Mouse (Mus musculus) liver, adult (tissue): ENCODE measurements at regions not wholly inside any gene's neighbourhood (a gene's known extent, or its start where the extent isn't known, plus 50 kb on each side); places are given as distances from the start of the nearest gene placed in this dataset.

ENCODE experiments used
- GATA4 ChIP-seq: IDR thresholded peaks from 2 replicates; pipeline ENCODE4 v1.6.1; 2014; ENCODE audit warnings: mild to moderate bottlenecking, low read length; ENCODE audit not compliant: insufficient replicate concordance

DNA sequence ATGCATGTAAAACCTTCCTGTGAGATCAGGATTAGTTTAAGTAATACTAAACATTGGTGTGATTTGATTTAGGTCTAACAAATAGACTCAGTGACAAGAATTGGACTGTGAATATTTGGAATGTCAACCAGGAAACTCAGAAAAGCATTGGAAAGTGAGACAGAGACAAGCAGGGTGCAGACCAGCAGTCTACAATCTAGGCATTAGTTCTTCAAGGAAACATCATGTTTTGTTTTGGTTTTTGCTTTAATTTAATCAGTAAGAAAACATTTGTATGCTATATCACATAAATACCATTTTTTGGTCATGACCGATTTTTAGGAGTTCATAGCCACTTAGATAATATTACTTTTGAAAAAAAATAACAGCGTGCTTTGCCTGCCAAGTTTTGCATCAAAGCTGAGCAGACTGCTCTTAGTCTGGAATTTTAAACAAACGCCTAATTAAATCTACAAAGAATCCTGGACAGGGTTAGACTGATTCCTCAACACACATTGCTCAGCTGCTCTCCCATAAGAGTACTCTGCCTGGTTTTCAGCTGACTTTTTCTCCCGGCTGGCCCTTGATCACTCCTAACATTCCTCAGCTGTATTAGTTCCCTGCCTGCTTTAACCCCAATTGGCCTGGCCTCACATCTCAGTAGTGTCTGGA is 396.5 kb upstream of the Kcnh7 start:
- TF ChIP-seq GATA4: peak; percentile 22; the same call in 1 of the 2 replicates

DNA sequence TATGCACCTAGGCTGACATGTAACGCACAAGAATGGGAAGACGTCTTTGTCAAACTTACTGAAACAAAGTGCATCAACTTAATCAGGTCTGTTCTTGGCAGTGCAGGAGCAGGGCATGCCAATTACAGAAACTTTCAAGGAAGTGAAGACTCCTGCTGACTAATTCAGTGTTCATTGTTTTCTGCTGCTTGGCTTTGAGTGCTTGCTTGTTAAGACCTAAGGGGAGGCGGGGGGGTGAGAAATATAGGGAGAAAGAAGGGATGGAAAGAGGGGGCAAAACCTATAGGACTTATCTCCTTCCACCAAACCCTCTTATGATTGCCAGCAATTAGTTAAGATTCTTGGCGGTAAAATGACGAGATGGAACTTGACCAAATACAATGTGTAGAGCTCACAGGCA is 391.1 kb upstream of the Kcnh7 start:
- TF ChIP-seq GATA4: no peak

GRCm38 (mm10) chr2:63574008-63574703 is 390.1 kb upstream of the Kcnh7 start:
- no peak for TF ChIP-seq GATA4

GRCm38 (mm10) chr2:63573015-63573807 is 389.1 kb upstream of the Kcnh7 start:
- no peak for TF ChIP-seq GATA4

DNA sequence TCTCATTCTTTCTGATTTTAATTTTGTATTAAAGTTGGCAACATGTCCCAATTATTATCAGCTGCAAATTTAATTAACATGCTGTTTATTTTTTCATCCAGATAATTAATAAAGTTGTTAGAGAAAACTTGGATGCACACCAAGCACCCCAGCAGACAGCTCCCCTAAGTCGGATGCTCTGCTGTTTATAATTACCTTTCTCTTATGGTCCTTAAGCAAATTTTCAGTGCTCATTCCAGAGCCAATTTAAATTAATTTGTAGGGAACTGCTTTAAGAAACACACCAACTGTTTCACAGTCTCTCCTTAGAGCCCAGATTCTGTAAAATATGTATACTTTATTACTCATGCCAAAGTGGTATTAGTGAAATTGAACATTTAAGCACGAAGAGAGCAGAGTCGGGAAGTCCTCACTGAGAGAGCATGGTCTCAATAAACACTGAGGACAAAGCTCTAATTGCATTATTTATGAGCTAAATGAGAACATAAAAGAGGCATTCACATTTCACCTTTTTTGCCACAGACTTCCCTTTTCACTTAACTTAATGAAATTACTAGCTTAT is 372.9 kb upstream of the Kcnh7 start:
- no peak for TF ChIP-seq GATA4

GRCm38 (mm10) chr2:63518534-63518933 is 334.4 kb upstream of the Kcnh7 start:
- TF ChIP-seq GATA4: no peak

DNA sequence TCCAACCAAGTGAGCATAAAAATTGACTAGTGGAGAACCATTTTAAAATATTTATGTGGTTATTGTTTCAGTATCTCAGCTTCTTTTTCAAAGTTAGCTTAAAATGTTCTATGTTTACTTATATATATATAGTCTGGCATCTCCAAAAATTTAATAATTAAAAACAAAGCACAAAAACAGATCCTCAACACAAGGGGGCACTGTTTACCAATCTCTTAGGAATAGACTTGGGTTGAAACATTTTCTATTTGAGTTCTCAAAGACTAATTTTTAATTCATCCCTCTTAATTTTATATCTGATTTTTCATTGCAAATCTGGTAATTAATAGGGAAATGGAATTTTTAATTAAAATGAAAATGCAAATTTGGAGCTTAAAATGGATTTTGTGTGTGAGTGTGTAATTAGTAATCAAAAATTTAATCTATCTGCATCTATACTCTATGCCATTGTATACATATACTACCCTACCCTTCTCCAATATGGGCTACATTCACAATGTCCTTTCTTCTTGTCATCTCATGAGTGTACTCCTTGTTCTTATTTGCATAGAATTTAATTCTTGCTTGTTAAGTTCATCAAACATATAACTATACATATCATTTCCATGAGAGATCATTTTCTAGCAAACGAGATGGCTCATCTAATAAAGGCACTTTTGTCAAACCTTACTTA is 329.6 kb upstream of the Kcnh7 start:
- TF ChIP-seq GATA4: no peak

- no peak for TF ChIP-seq GATA4
Observed at GRCm38 (mm10) chr2:63503939-63504338, 319.9 kb upstream of the Kcnh7 start.

DNA sequence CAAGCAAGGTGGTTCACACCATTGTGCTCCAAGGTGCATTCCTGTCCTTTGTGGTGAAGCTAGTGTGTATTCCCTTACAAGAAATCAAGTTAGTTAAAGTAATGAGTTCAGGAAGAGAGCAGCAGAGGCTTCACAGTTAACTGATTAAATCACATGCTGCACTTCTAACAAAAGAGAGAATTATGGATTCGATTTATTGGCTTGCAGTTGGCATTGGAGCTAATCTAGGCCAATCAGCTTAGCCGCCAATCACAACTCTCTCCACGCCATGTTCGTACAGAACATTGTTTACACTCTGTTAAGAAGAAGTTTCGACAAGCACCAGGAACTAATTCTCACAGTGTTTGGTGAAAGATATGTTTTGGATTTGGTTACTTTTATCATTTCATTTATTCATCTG is 292.3 kb upstream of the Kcnh7 start:
- TF ChIP-seq GATA4: no peak

DNA sequence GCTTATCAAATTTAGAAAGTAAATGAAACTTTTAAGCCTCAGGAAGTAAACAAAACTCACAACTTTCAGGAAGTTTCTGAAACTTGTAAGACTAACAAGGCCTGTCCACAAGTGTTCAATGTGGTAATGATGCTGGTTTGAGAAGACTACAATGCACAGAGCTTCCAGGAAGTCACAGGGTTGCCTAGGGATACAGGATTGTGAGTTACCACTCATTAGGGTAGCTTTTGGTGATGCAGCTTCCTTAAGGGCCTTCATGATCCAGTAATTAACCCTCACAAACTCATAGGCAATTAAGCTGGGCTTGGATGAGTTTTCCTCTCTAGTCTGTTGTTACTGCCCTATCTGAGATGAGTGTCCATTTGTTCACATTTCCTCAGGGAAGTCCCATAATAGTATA is 291.2 kb upstream of the Kcnh7 start:
- no peak for TF ChIP-seq GATA4

GRCm38 (mm10) chr2:63473699-63474098 is 289.6 kb upstream of the Kcnh7 start:
- TF ChIP-seq GATA4: no peak

GRCm38 (mm10) chr2:63472248-63472647 is 288.2 kb upstream of the Kcnh7 start:
- no peak for TF ChIP-seq GATA4

GRCm38 (mm10) chr2:63459112-63459511 is 275.0 kb upstream of the Kcnh7 start:
- no peak for TF ChIP-seq GATA4

GRCm38 (mm10) chr2:63454263-63455011 is 270.4 kb upstream of the Kcnh7 start:
- no peak for TF ChIP-seq GATA4
